Mouse (Mus musculus) limb, embryonic 14.5 days (tissue): ENCODE results near the gene Klhl8. TPM values are rescaled to one million over a fixed set of nuclear protein-coding genes. Genes with fewer than 3 reads are reported as not detected.

Experiments used
- ATAC-seq: fragments of 200-750 bp; cut with Nextera tagmentation; 2 replicates; pipeline ENCODE4 v1.8.0; 2017; ENCODE audit warnings: low read depth, moderate number of reproducible peaks, moderate TSS enrichment; ENCODE audit not compliant: low FRiP score
- DNase-seq: peaks from one replicate; pipeline ENCODE4 v3.0.0-alpha.2; 2015; ENCODE audit warnings: low spot score
- H3K27ac ChIP-seq: fragments of 300-500 bp; sonication (generic); replicated peaks from 2 replicates; pipeline ENCODE4 v1.5.1; 2014; ENCODE audit warnings: low read depth, mild to moderate bottlenecking, low read length, moderate library complexity, mixed read lengths
- H3K27me3 ChIP-seq: fragments of 300-500 bp; sonication (generic); 2 replicates; pipeline ENCODE4 v1.6.1; 2014; ENCODE audit warnings: low read length, mixed read lengths; ENCODE audit not compliant: control insufficient read depth, insufficient read depth
- H3K36me3 ChIP-seq: fragments of 300-500 bp; sonication (generic); 2 replicates; pipeline ENCODE4 v1.6.1; 2014; ENCODE audit warnings: mild to moderate bottlenecking, low read length, moderate library complexity, mixed read lengths; ENCODE audit not compliant: control insufficient read depth, insufficient read depth
- H3K4me1 ChIP-seq: fragments of 300-500 bp; sonication (generic); 2 replicates; pipeline ENCODE4 v1.6.1; 2014; ENCODE audit warnings: antibody characterized with exemption, low read length, mixed read lengths; ENCODE audit not compliant: control insufficient read depth, insufficient read depth
- H3K4me2 ChIP-seq: fragments of 300-500 bp; sonication (generic); replicated peaks from 2 replicates; pipeline ENCODE4 v1.6.1; 2014; ENCODE audit warnings: low read depth, mild to moderate bottlenecking, low read length, moderate library complexity; ENCODE audit not compliant: severe bottlenecking
- H3K4me3 ChIP-seq: fragments of 300-500 bp; sonication (generic); replicated peaks from 2 replicates; pipeline ENCODE4 v1.5.1; 2014; ENCODE audit warnings: low read length
- H3K9ac ChIP-seq: fragments of 300-500 bp; sonication (generic); 2 replicates; pipeline ENCODE4 v1.6.1; 2014; ENCODE audit warnings: mild to moderate bottlenecking, low read depth, low read length, moderate library complexity; ENCODE audit not compliant: severe bottlenecking
- H3K9me3 ChIP-seq: fragments of 300-500 bp; sonication (generic); 2 replicates; pipeline ENCODE4 v1.6.1; 2016; ENCODE audit warnings: low read length; ENCODE audit not compliant: control insufficient read depth
- POLR2A ChIP-seq: fragments of 200-500 bp; IDR thresholded peaks from 2 replicates; pipeline ENCODE4 v1.8.0; 2012; ENCODE audit warnings: inconsistent platforms, mild to moderate bottlenecking, moderate library complexity, borderline replicate concordance; ENCODE audit not compliant: insufficient read depth, insufficient read length; ENCODE audit errors: extremely low read depth
- WGBS: fragments of 180-500 bp; shearing (Covaris S2); extraction: QIAGEN DNeasy Blood & Tissue Kit; methylation state at CpG from one replicate; pipeline ENCODE4 v1.1.7; 2014; 5-methylcytosine and 5-hydroxymethylcytosine counted together
- polyA plus RNA-seq, 2 experiments: library from polyadenylated mRNA; depleted of rRNA in 1 of 2; stranded (reverse) in 1 of 2; unstranded in 1 of 2; fragments of >200 nt; fragmentation: Nextera tagmentation in 1 of 2; extraction: Ambion mirVana in 1 of 2; gene quantifications; 2 replicates each; pipeline versions ENCODE4 v1.2.1 to v1.2.3; 2012 to 2014

Gene Klhl8
- polyA plus RNA-seq, 2 experiments = 11.7 to 14.8 TPM

DNA sequence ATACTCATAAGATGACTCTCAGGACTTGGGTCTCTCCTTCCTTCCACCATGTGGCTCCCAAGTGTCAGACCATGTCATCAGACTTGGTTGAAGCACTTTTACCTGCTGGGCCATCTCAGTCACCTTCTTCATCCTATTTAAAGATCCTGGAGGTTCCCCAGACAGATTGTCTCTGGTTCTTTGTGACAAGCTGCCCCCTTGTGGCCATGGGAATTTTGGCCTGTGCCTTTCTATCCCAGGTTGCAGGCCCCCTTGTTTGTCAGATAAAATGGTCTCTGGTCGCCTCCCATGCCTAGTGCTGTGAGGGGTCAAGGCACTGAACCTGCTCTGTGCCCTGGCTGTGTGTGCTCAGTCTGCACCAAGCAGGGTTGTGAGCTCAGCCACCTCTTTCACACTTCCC is 67.1 kb downstream of the Klhl8 start:
- 0 out of 2 replicates have a peak, but pooled peaks cover 7% of the 10 kb centered on the region for H3K4me1 ChIP-seq
- ATAC-seq (no peak), DNase-seq (no peak)
- no peak overlapping the region for H3K4me2 ChIP-seq
- peaks cover 10% of the 10 kb centered on the region for H3K36me3 ChIP-seq
- H3K27me3 ChIP-seq = no peaks in the 10 kb centered on the region
- no peak overlapping the region for H3K27ac ChIP-seq
- no peak overlapping the region for H3K4me3 ChIP-seq
- no peaks in the 10 kb centered on the region for H3K9me3 ChIP-seq
- TF ChIP-seq POLR2A = no peak
- no peak overlapping the region for H3K9ac ChIP-seq
- WGBS = 60% methylated on average over 1 of the region's 1 CpGs

DNA sequence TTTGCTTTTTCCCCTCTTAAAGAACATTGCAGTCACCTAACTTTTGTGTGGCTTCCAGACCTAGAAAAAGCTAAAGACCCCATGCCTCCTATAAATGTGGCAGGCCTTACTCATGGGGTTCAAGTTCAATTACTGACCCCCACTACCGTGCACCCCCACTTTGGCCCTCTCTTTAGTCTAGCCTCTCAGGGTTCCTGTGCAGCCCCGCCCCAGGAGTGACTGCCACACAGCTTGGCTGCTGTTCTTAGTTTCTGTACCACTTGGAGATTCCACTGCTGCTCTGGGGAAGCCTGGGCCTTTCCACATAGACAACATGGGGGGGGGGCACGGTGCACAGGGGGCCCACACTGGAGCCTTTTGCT is 71.8 kb downstream of the Klhl8 start:
- TF ChIP-seq POLR2A = no peak
- no peak overlapping the region for H3K9ac ChIP-seq
- H3K9me3 ChIP-seq = no peaks in the 10 kb centered on the region
- DNase-seq (no peak), ATAC-seq (no peak)
- no peak overlapping the region for H3K4me2 ChIP-seq
- no peak overlapping the region for H3K27ac ChIP-seq
- no peaks in the 10 kb centered on the region for H3K27me3 ChIP-seq
- H3K4me1 ChIP-seq = 0 out of 2 replicates have a peak, but pooled peaks cover 5% of the 10 kb centered on the region
- no peak overlapping the region for H3K4me3 ChIP-seq
- peaks cover 9% of the 10 kb centered on the region; the same call in 1 of the 2 replicates for H3K36me3 ChIP-seq
- WGBS = 70% methylated on average over 3 of the region's 3 CpGs

- H3K27ac ChIP-seq = no peak overlapping the region
- WGBS = 87% methylated on average over 15 of the region's 15 CpGs
Observed at GRCm38 (mm10) chr5:103838550-103839264, 72.4 kb downstream of the Klhl8 start.

DNA sequence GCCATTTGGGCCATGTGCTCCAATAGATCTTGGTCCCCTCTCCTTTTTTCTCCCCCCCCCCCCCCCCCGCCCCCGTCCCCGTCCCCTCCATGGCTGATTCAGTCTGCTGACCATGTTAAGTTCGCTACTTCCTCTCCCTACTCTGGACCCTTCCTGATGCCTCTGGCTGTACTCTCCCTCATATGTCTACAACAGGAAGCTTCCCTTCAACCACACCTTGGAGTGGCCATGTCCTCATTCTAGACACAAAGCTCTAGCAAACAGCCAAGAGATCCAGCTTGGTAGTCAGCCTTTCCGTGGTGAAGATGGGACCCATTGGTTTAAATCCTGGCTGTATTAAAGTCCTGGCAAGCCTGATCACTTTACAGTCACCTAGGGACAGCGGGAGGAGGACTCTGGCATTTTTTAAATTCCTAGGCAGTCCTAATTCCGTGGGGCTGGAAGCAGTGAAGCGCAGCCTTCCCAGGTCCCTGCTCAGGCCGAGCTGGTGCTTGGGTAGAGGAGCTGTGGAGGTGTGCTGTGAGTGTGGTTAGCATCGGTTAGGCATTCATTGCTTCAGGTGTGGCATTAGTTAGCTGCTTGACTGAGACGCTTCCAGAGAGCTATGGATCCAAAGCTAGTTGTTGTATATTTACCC is 74.8 kb downstream of the Klhl8 start:
- ATAC-seq = no peak

More at GRCm38 (mm10) chr5:103838550-103839264, 72.4 kb downstream of the Klhl8 start:
- TF ChIP-seq POLR2A = no peak
- no peak overlapping the region for H3K4me3 ChIP-seq
- H3K36me3 ChIP-seq = peaks cover 14% of the 10 kb centered on the region
- H3K9me3 ChIP-seq = no peaks in the 10 kb centered on the region
- H3K4me1 ChIP-seq = 0 out of 2 replicates have a peak, but pooled peaks cover 5% of the 10 kb centered on the region
- no peaks in the 10 kb centered on the region for H3K27me3 ChIP-seq
- ATAC-seq (no peak), DNase-seq (no peak)
- no peak overlapping the region for H3K9ac ChIP-seq
- H3K4me2 ChIP-seq = no peak overlapping the region

DNA sequence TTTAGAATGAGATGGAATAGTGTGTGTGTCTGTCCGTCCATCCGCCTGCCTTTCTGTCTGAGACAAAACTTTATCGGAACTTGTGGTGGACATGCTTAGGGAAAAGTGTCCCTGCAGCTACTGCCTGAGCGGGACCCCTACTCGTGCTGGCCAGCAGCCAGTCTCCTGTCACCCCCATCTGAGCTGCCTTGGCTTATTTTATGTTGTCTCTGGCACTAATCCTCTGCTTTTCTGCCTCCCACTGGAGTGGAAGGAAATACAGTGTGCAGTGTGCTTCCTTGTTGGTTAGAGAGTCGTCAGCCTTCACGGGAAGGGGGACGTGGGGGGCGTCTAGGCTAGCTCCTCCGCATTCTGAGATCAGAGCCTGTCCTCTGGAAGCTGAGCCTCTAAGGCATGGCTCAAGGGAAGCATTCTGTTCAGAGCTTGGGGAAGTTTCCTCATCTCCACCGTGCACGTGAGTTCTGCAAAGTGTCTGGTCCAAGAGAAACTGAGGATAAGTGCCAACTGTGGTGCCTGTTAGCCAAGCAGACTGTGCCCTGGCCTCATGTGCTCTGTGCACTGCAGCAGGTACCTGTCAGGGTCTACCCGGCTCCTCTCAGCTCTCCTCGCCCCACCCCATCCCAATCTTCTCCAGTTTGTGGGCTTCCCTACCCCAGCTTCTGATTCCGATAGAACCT is 75.5 kb downstream of the Klhl8 start:
- Histone ChIP-seq H3K27ac (no peak overlapping the region), H3K4me1 (0 out of 2 replicates have a peak, but pooled peaks cover 5% of the 10 kb centered on the region), H3K9me3 (no peaks in the 10 kb centered on the region), H3K27me3 (no peaks in the 10 kb centered on the region), H3K4me3 (no peak overlapping the region), H3K4me2 (no peak overlapping the region), H3K9ac (no peak overlapping the region), H3K36me3 (peaks cover 14% of the 10 kb centered on the region)
- 78% methylated on average over 15 of the region's 15 CpGs for WGBS
- DNase-seq (no peak), ATAC-seq (no peak)
- no peak for TF ChIP-seq POLR2A

More for the DNA sequence above, 74.8 kb downstream of the Klhl8 start:
- Histone ChIP-seq H3K36me3 (peaks cover 14% of the 10 kb centered on the region), H3K9ac (no peak overlapping the region), H3K9me3 (no peaks in the 10 kb centered on the region), H3K4me1 (0 out of 2 replicates have a peak, but pooled peaks cover 5% of the 10 kb centered on the region), H3K27ac (no peak overlapping the region), H3K4me2 (no peak overlapping the region), H3K27me3 (no peaks in the 10 kb centered on the region), H3K4me3 (no peak overlapping the region)
- WGBS = 54% methylated on average over 10 of the region's 11 CpGs
- TF ChIP-seq POLR2A = no peak
- no peak for DNase-seq
